Mouse (Mus musculus) forebrain, embryonic 14.5 days (tissue): ENCODE measurements around the gene Dars2. TPM values are rescaled to one million over a fixed set of nuclear protein-coding genes. Genes with fewer than 3 reads are reported as not detected.

Source experiments
- ATAC-seq: fragments of 200-750 bp; cut with Nextera tagmentation; 2 replicates; pipeline ENCODE4 v1.8.0; 2017; ENCODE audit warnings: mild to moderate bottlenecking, moderate library complexity
- DNase-seq: peaks from one replicate; pipeline ENCODE4 v3.0.0-alpha.2; 2015; ENCODE audit warnings: low spot score
- H3K27ac ChIP-seq: fragments of 300-500 bp; sonication (generic); 2 replicates; pipeline ENCODE4 v1.5.1; 2014; ENCODE audit warnings: low read depth, mild to moderate bottlenecking, control low read depth, low read length, moderate library complexity
- H3K27me3 ChIP-seq: fragments of 300-500 bp; sonication (generic); replicated peaks from 2 replicates; pipeline ENCODE4 v1.6.1; 2014; ENCODE audit warnings: low read length, control low read depth, mixed read lengths; ENCODE audit not compliant: control insufficient read depth, insufficient read depth
- H3K36me3 ChIP-seq: fragments of 300-500 bp; sonication (generic); 2 replicates; pipeline ENCODE4 v1.6.1; 2014; ENCODE audit warnings: low read length, control low read depth; ENCODE audit not compliant: control insufficient read depth, insufficient read depth
- H3K4me1 ChIP-seq: fragments of 300-500 bp; sonication (generic); 2 replicates; pipeline ENCODE4 v1.6.1; 2014; ENCODE audit warnings: antibody characterized with exemption, low read length, control low read depth; ENCODE audit not compliant: control insufficient read depth, insufficient read depth
- H3K4me2 ChIP-seq: fragments of 300-500 bp; sonication (generic); 2 replicates; pipeline ENCODE4 v1.6.1; 2014; ENCODE audit warnings: mild to moderate bottlenecking, control low read depth, low read length
- H3K4me3 ChIP-seq: fragments of 300-500 bp; sonication (generic); 2 replicates; pipeline ENCODE4 v1.5.1; 2014; ENCODE audit warnings: low read depth, low read length, control low read depth
- H3K9ac ChIP-seq: fragments of 300-500 bp; sonication (generic); 2 replicates; pipeline ENCODE4 v1.6.1; 2014; ENCODE audit warnings: mild to moderate bottlenecking, low read length, control low read depth, moderate library complexity
- H3K9me3 ChIP-seq: fragments of 300-500 bp; sonication (generic); replicated peaks from 2 replicates; pipeline ENCODE4 v1.6.1; 2016; ENCODE audit warnings: low read length, control low read depth, mixed read lengths; ENCODE audit not compliant: control insufficient read depth
- WGBS: fragments of 180-500 bp; shearing (Covaris S2); extraction: QIAGEN DNeasy Blood & Tissue Kit; methylation state at CpG from one replicate; pipeline ENCODE4 v1.1.7; 2014; 5-methylcytosine and 5-hydroxymethylcytosine counted together
- polyA plus RNA-seq: library from polyadenylated mRNA; unstranded; fragments of >200 nt; fragmentation: Nextera tagmentation; extraction: Ambion mirVana; gene quantifications from 2 replicates; pipeline ENCODE4 v1.2.1, GENCODE M21; 2014

Dars2 gene
- polyA plus RNA-seq, 1 experiment from 2014 or later = 41.3 TPM

DNA sequence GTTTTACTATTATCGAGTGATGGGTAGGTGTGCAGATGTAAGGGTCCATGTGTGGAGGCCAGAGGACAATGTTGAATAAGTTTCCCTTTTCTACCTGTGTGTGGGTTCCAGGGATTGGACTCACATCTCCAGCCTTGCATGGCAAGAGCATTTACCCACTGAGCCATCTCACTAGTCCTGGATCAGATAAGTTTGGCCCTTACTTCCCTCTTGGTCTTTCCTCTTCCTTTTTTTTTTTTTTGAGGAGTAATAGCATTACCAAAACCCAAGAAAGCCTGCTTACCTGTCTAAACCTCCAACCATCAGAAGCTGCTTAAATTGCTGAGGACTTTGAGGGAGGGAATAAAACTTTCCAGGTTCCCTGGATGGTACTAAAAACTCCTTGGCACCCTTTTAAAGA, 13.3 kb downstream of the Dars2 start:
- no peak overlapping the region for H3K27ac ChIP-seq

GRCm38 (mm10) chr1:161046972-161047371, 23.5 kb downstream of the Dars2 start:
- no peaks in the 10 kb centered on the region for H3K4me1 ChIP-seq
- no peak overlapping the region for H3K4me2 ChIP-seq
- ATAC-seq = no peak
- DNase-seq = no peak
- no peaks in the 10 kb centered on the region for H3K9me3 ChIP-seq
- H3K4me3 ChIP-seq = no peak overlapping the region
- H3K27me3 ChIP-seq = no peaks in the 10 kb centered on the region
- no peak overlapping the region for H3K27ac ChIP-seq
- 89% methylated on average over 3 of the region's 3 CpGs for WGBS
- H3K36me3 ChIP-seq = peaks cover 57% of the 10 kb centered on the region
- H3K9ac ChIP-seq = no peak overlapping the region

More for the DNA sequence above, 13.3 kb downstream of the Dars2 start:
- Histone ChIP-seq H3K9me3 (no peaks in the 10 kb centered on the region), H3K4me3 (no peak overlapping the region), H3K9ac (no peak overlapping the region), H3K4me2 (no peak overlapping the region), H3K27me3 (no peaks in the 10 kb centered on the region), H3K4me1 (no peaks in the 10 kb centered on the region), H3K36me3 (peaks cover 36% of the 10 kb centered on the region)
- ATAC-seq (no peak), DNase-seq (no peak)
- 97% methylated on average over 1 of the region's 1 CpGs for WGBS

GRCm38 (mm10) chr1:161041261-161042020, 29.0 kb downstream of the Dars2 start:
- Histone ChIP-seq H3K9me3 (no peaks in the 10 kb centered on the region), H3K36me3 (peaks cover 72% of the 10 kb centered on the region), H3K4me3 (no peak overlapping the region), H3K27ac (0 out of 2 replicates have a peak overlapping the region, but pooled peaks have one; percentile 24), H3K4me1 (peaks cover 10% of the 10 kb centered on the region), H3K27me3 (no peaks in the 10 kb centered on the region), H3K4me2 (no peak overlapping the region), H3K9ac (no peak overlapping the region)
- no peak for DNase-seq
- ATAC-seq = no peak
- 89% methylated on average over 7 of the region's 7 CpGs for WGBS

GRCm38 (mm10) chr1:161040855-161041254, 29.6 kb downstream of the Dars2 start:
- no peak for DNase-seq
- Histone ChIP-seq H3K27ac (no peak overlapping the region), H3K27me3 (no peaks in the 10 kb centered on the region), H3K4me1 (peaks cover 11% of the 10 kb centered on the region), H3K4me3 (no peak overlapping the region), H3K36me3 (peaks cover 72% of the 10 kb centered on the region), H3K4me2 (no peak overlapping the region), H3K9ac (no peak overlapping the region), H3K9me3 (no peaks in the 10 kb centered on the region)
- no peak for ATAC-seq

DNA sequence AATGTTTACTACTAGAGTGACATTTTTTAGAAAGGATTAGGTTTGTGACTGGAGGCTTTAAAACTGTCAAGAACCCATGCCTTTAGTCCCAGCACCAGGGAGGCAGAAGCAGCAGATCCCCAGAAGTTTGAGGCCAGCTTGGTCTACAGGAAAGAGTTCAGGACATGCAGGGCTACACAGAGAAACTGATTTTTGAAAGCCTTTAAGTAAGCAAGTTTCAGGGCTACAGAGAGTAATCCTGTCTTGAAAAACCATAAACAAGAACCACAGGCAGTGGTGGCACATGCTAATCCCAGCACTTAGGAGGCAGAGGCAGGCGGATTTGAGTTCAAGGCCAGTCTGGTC, 30.1 kb downstream of the Dars2 start:
- H3K36me3 ChIP-seq = peaks cover 72% of the 10 kb centered on the region
- H3K9ac ChIP-seq = no peak overlapping the region
- 47% methylated on average over 1 of the region's 1 CpGs for WGBS
- no peak overlapping the region for H3K4me2 ChIP-seq
- peaks cover 11% of the 10 kb centered on the region for H3K4me1 ChIP-seq
- no peaks in the 10 kb centered on the region for H3K27me3 ChIP-seq
- H3K9me3 ChIP-seq = no peaks in the 10 kb centered on the region
- H3K4me3 ChIP-seq = no peak overlapping the region
- ATAC-seq (no peak), DNase-seq (peak; percentile 1)
- no peak overlapping the region for H3K27ac ChIP-seq

DNA sequence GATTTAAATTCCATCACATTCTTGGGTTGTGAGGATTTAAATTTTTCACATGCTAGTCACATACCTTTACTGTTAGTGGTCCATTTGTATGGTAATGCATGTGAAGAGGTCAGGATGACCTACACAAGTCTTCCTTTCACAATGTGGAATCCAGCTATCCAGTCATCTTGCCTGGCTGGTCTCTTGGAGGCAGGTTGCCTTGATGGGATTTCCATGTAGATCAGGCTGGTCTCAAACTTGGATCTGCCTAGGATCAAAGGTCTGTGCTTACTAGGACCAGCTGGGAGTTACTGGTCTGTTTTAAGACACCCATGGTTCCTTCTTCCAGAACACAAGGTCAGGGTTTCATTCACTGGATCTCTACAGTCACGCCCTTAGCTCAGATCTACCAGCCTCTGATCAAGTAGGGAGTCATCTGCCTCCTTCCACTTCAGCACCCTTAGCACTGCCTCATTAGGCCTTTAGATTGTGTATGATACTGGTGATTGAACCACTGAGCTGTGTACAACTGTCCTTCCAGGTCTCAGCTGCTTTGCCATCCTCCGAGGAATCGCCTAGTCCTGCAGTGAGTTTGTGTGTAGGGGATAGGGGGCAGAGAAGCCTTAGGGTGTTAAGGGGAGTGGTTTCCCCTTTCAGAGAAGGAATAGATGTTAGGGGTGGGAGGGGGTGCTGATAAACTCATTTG, 30.6 kb downstream of the Dars2 start:
- Histone ChIP-seq H3K4me1 (peaks cover 11% of the 10 kb centered on the region), H3K9ac (peak overlapping the region; percentile 8; the same call in 1 of the 2 replicates), H3K4me3 (no peak overlapping the region), H3K27me3 (no peaks in the 10 kb centered on the region), H3K9me3 (no peaks in the 10 kb centered on the region), H3K36me3 (peaks cover 67% of the 10 kb centered on the region), H3K4me2 (no peak overlapping the region), H3K27ac (peak overlapping the region; percentile 27; the same call in 1 of the 2 replicates)
- 9% methylated on average over 3 of the region's 3 CpGs for WGBS
- ATAC-seq = peak; percentile 11; the same call in 1 of the 2 replicates
- DNase-seq = peak; percentile 24

DNA sequence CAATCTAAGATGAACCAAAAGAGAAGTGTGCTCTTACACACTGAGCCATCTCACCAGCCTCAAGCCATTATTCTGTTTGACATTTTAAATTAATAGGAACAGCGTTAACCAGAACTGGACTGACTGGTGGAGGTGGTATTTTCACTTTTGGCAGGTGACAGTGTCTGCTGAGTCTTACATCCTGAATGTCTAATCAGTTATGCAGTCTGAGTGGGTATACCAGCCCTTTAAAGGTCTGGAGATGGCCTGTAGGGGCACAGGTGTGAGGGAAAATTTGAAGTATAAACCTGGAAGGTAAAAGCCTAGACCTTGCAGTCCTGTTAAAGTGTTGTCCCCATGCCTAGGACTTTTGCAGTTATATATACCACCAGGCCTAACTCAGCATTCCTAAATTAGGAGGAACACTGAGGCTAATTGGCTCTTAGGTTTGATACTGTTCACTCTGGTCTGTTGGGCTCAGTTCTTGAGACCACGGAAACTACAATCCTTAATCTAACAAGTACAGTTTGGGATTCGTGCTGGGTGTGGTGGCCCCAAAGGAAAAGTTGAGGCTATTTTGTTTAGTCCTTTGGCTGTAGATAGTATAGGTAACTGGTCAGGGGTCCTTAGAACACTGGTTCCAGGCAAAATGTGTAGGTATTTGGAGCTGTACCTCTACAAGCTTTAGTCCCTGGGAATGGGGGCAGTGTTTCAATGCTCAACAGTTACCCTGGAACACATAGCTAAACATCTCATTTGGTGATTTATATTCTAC, 31.3 kb downstream of the Dars2 start:
- Histone ChIP-seq H3K4me1 (peaks cover 11% of the 10 kb centered on the region), H3K4me3 (no peak overlapping the region), H3K9ac (no peak overlapping the region), H3K9me3 (no peaks in the 10 kb centered on the region), H3K4me2 (no peak overlapping the region), H3K27ac (peak overlapping the region; percentile 52; the same call in 1 of the 2 replicates), H3K27me3 (no peaks in the 10 kb centered on the region), H3K36me3 (peaks cover 66% of the 10 kb centered on the region)
- DNase-seq = peak; percentile 10
- no peak for ATAC-seq
- WGBS = 5% methylated on average over 3 of the region's 3 CpGs

DNA sequence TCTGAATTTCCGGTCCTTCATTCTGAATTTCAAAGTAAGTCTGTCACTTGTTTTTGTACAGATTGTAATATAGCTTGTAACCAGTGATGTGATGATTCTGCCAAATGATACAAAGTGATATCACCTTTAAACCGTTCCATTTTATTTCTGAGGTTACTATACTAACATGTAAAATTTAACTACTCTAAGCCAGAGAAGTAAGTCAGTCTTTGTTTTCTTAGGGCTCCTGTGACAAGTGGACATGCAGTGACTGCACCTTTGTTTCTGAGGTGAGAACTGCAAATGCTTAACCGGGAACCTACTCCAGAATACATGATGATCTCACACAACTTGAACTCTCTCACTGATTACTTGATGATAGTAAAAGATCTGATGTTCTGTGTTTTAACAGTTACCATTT, 32.5 kb downstream of the Dars2 start:
- Histone ChIP-seq H3K27ac (no peak overlapping the region), H3K27me3 (no peaks in the 10 kb centered on the region), H3K36me3 (peaks cover 63% of the 10 kb centered on the region), H3K9ac (peak overlapping the region; percentile 46; the same call in 1 of the 2 replicates), H3K4me2 (peak overlapping the region; percentile 95), H3K9me3 (no peaks in the 10 kb centered on the region), H3K4me1 (peaks cover 18% of the 10 kb centered on the region), H3K4me3 (peak overlapping the region; percentile 62)
- WGBS = 23% methylated on average over 3 of the region's 3 CpGs
- DNase-seq (peak; percentile 1), ATAC-seq (no peak)
